21 mouse cellular contexts compared by ENCODE assay signal in genomic region chr12:17688913-17689312, GRCm38 (mm10). TPM values are rescaled to one million over a fixed set of nuclear protein-coding genes. Genes with fewer than 3 reads are reported as not detected.
DNase-seq lines count a peak whose midpoint lies in the region; ATAC-seq lines count a peak whose summit lies in the region.
"Had no signal": no experiment of that assay in that cellular context is flagged by ENCODE, and none has a peak within 500 bp of the region (broad histone marks: within the 10 kb centered on the region; RNA-seq: fewer than 3 reads in every experiment).

No protein-coding gene starts in this region.

- no peak overlapping the region for H3K4me3 ChIP-seq in midbrain, embryonic 11.5 days (ENCODE audit: low read depth, low read length)
- no peak overlapping the region for H3K4me3 ChIP-seq in midbrain, embryonic 14.5 days (replicated peaks; ENCODE audit: low read depth, low read length)
- H3K4me3 ChIP-seq: embryonic facial prominence, embryonic 10.5 days; erythroblast, embryonic 14.5 days; forebrain, embryonic 10.5 days; gastrocnemius, adult 2 months; heart, embryonic 12.5 days had no signal

- DNase-seq in midbrain, embryonic 11.5 days (ENCODE audit: low spot score, missing footprints), result peak; percentile 60
- no peak for DNase-seq in midbrain, embryonic 14.5 days
- DNase-seq in 416B (ENCODE audit: low read depth), result peak; percentile 64
- DNase-seq in NIH3T3 (ENCODE audit: low read depth), result peak; percentile 56
- no peak for DNase-seq in lung, postnatal 36 days
- no peak for DNase-seq in cerebellum, adult 9-11 months
- DNase-seq: adrenal gland, adult 2 months; adrenal gland, postnatal 25 days; cerebellum, adult 18-20 months; cerebellum, postnatal 10 days; gastrocnemius, adult 2 months; gastrocnemius, postnatal 25 days had no signal

- no peaks in the 10 kb centered on the region for H3K9me3 ChIP-seq in midbrain, embryonic 11.5 days (ENCODE audit: control insufficient read depth, low read length)
- H3K9me3 ChIP-seq in midbrain, embryonic 14.5 days (ENCODE audit: control insufficient read depth, low read length), result no peaks in the 10 kb centered on the region
- H3K9me3 ChIP-seq: embryonic facial prominence, embryonic 10.5 days; forebrain, embryonic 10.5 days; heart, embryonic 12.5 days; hindbrain, embryonic 10.5 days had no signal

- ATAC-seq in midbrain, embryonic 11.5 days (ENCODE audit: low FRiP score), result no peak
- no peak for ATAC-seq in midbrain, embryonic 14.5 days (ENCODE audit: low FRiP score, low TSS enrichment)
- ATAC-seq: CD4-positive, CD25-positive, alpha-beta regulatory T cell, adult 4 months; forebrain, embryonic 14.5 days; Patski had no signal

- H3K9ac ChIP-seq in midbrain, embryonic 11.5 days (ENCODE audit: low read length), result no peak overlapping the region
- H3K9ac ChIP-seq in midbrain, embryonic 14.5 days (replicated peaks; ENCODE audit: low read length), result no peak overlapping the region
- H3K9ac ChIP-seq: heart, embryonic 12.5 days; hindbrain, embryonic 14.5 days had no signal

- H3K4me2 ChIP-seq in midbrain, embryonic 11.5 days, result no peak overlapping the region
- H3K4me2 ChIP-seq in midbrain, embryonic 14.5 days (ENCODE audit: low read length), result no peak overlapping the region
- H3K4me2 ChIP-seq: heart, embryonic 12.5 days; hindbrain, embryonic 14.5 days had no signal

- H3K4me1 ChIP-seq in midbrain, embryonic 11.5 days (ENCODE audit: control insufficient read depth, insufficient read depth, low read length), result peaks cover 17% of the 10 kb centered on the region; the same call in 1 of the 2 replicates
- H3K4me1 ChIP-seq in midbrain, embryonic 14.5 days (ENCODE audit: control insufficient read depth, insufficient read depth, low read length), result peaks cover 12% of the 10 kb centered on the region

- no peaks in the 10 kb centered on the region for H3K27me3 ChIP-seq in midbrain, embryonic 11.5 days (ENCODE audit: control insufficient read depth, insufficient read depth, low read length)
- no peaks in the 10 kb centered on the region for H3K27me3 ChIP-seq in midbrain, embryonic 14.5 days (ENCODE audit: control insufficient read depth, insufficient read depth, low read length)
- H3K27me3 ChIP-seq: heart, embryonic 12.5 days; Patski had no signal

- no peak overlapping the region for H3K27ac ChIP-seq in midbrain, embryonic 11.5 days (ENCODE audit: low read depth, low read length)
- no peak overlapping the region for H3K27ac ChIP-seq in midbrain, embryonic 14.5 days (replicated peaks; ENCODE audit: low read depth, low read length)
- H3K27ac ChIP-seq: embryonic facial prominence, embryonic 10.5 days; forebrain, embryonic 10.5 days; hindbrain, embryonic 14.5 days had no signal

- WGBS in midbrain, embryonic 11.5 days, result 90% methylated on average over 3 of the region's 3 CpGs
- 90% methylated on average over 3 of the region's 3 CpGs for WGBS in midbrain, embryonic 14.5 days

- no peaks in the 10 kb centered on the region for H3K36me3 ChIP-seq in midbrain, embryonic 11.5 days (ENCODE audit: control insufficient read depth, insufficient read depth, low read length)
- H3K36me3 ChIP-seq in midbrain, embryonic 14.5 days (ENCODE audit: control insufficient read depth, insufficient read depth, low read length), result no peaks in the 10 kb centered on the region
- H3K36me3 ChIP-seq: embryonic facial prominence, embryonic 10.5 days; forebrain, embryonic 10.5 days; heart, embryonic 12.5 days; hindbrain, embryonic 10.5 days had no signal

RNA-seq across cellular contexts. Expression of gene Hpcal1, which starts 1.7 kb away (rescaled TPM):
- polyA plus RNA-seq in midbrain, embryonic 11.5 days (2014; fragmentation: Nextera tagmentation; extraction: Ambion mirVana), result 36.4 and 39.1 TPM in 2 replicates
- 93.3 and 108 TPM in 2 replicates for polyA plus RNA-seq in midbrain, embryonic 14.5 days (2014; fragmentation: Nextera tagmentation; extraction: Ambion mirVana)

Comparison
In these comparisons a context has a peak if more than half of its experiments do, and no peak if none do; other contexts are left out.
1. DNase-seq: peak in midbrain, embryonic 11.5 days (single experiment), 416B (single experiment) and NIH3T3 (single experiment); none in midbrain, embryonic 14.5 days (single experiment), lung, postnatal 36 days (single experiment) and cerebellum, adult 9-11 months (single experiment).